Mouse (Mus musculus): ENCODE measurements around the gene Desi1. TPM values are rescaled to one million over a fixed set of nuclear protein-coding genes. Genes with fewer than 3 reads are reported as not detected.

The Desi1 gene
- total and polyA plus RNA-seq, 3 experiments = 10.0 to 47.3 (median 10.9) TPM

- H3K79me2 ChIP-seq (replicated peaks; ENCODE audit: control insufficient read depth, extremely low read depth, insufficient read depth, poor library complexity, severe bottlenecking) = no peaks in the 10 kb centered on the region
- dilution Hi-C loops (cut with MboI; ENCODE audit: extremely low pct_ligation_motif_present, extremely low pct_unique_long_range_greater_than_20kb, low sequenced_read_pairs) = no loop called here
- H3K9me3 ChIP-seq (replicated peaks; ENCODE audit: low read length) = peaks cover 3% of the 10 kb centered on the region
- peak overlapping the region; percentile 72 for H3K27ac ChIP-seq (ENCODE audit: insufficient read depth, low read depth)
- no peak for DNase-seq (ENCODE audit: extremely low read depth)
- TF ChIP-seq ZMIZ1 (IDR thresholded peaks at IDR 0.05; ENCODE audit: low read depth, low read length) (0 out of 2 replicates have a peak, but pooled peaks have one; percentile 9), MAZ (IDR thresholded peaks at IDR 0.05; ENCODE audit: low read depth, low read length) (0 out of 2 replicates have a peak, but pooled peaks have one; percentile 5), ZNF384 (IDR thresholded peaks at IDR 0.05; ENCODE audit: low read depth, low read length) (peak; percentile 56; the same call in 1 of the 2 replicates), EP300 (IDR thresholded peaks at IDR 0.05; ENCODE audit: low read length) (0 out of 2 replicates have a peak, but pooled peaks have one; percentile 9), SIN3A (IDR thresholded peaks at IDR 0.05; ENCODE audit: low read length) (no peak), PAX5 (IDR thresholded peaks at IDR 0.05; ENCODE audit: low read length) (no peak)
- in situ Hi-C loops (cut with MboI; ENCODE audit: low pct_ligation_motif_present, low pct_unique_long_range_greater_than_20kb, low sequenced_read_pairs) = no loop called here
- no peak overlapping the region for H3K4me3 ChIP-seq (replicated peaks in 1 of 3; ENCODE audit: low read depth in 2 of 3, low read length in 2 of 3, poor library complexity in 1 of 3)
- no peaks in the 10 kb centered on the region for H3K36me3 ChIP-seq (replicated peaks in 1 of 2; ENCODE audit: control insufficient read depth in 1 of 2, insufficient read depth in 1 of 2, low read length in 1 of 2)
- no peaks in the 10 kb centered on the region for H3K27me3 ChIP-seq (replicated peaks)
- H3K4me2 ChIP-seq (ENCODE audit: insufficient read depth, low read depth, poor library complexity, severe bottlenecking) = peak overlapping the region; percentile 34
- peak overlapping the region; percentile 20; the same call in 1 of the 2 replicates for H3K9ac ChIP-seq (ENCODE audit: insufficient read depth, low read depth)
- peaks cover 26 to 54% of the 10 kb centered on the region in 2 experiments for H3K4me1 ChIP-seq (ENCODE audit: control insufficient read depth in 1 of 2, insufficient read depth in 2 of 2)
Observed at GRCm38 (mm10) chr15:81968447-81968846, 65.2 kb downstream of the Desi1 start.

GRCm38 (mm10) chr15:81967821-81968220 is 65.8 kb downstream of the Desi1 start:
- Histone ChIP-seq H3K79me2 (replicated peaks; ENCODE audit: control insufficient read depth, extremely low read depth, insufficient read depth, poor library complexity, severe bottlenecking) (no peaks in the 10 kb centered on the region), H3K4me2 (ENCODE audit: insufficient read depth, low read depth, poor library complexity, severe bottlenecking) (peak overlapping the region; percentile 34), H3K4me3 (replicated peaks in 1 of 3; ENCODE audit: low read depth in 2 of 3, low read length in 2 of 3, poor library complexity in 1 of 3) (no peak overlapping the region), H3K9me3 (replicated peaks; ENCODE audit: low read length) (peaks cover 3% of the 10 kb centered on the region), H3K27ac (ENCODE audit: insufficient read depth, low read depth) (peak overlapping the region; percentile 72), H3K4me1 (ENCODE audit: control insufficient read depth in 1 of 2, insufficient read depth in 2 of 2) (peaks cover 26 to 54% of the 10 kb centered on the region in 2 experiments), H3K9ac (ENCODE audit: insufficient read depth, low read depth) (no peak overlapping the region), H3K36me3 (replicated peaks in 1 of 2; ENCODE audit: control insufficient read depth in 1 of 2, insufficient read depth in 1 of 2, low read length in 1 of 2) (no peaks in the 10 kb centered on the region), H3K27me3 (replicated peaks) (no peaks in the 10 kb centered on the region)
- no peak for DNase-seq (ENCODE audit: extremely low read depth)
- dilution Hi-C loops (cut with MboI; ENCODE audit: extremely low pct_ligation_motif_present, extremely low pct_unique_long_range_greater_than_20kb, low sequenced_read_pairs) = no loop called here
- no peak for TF ChIP-seq JUND (conservative IDR thresholded peaks at IDR 0.05; ENCODE audit: low read depth, low read length)
- TF ChIP-seq PAX5 (IDR thresholded peaks at IDR 0.05; ENCODE audit: low read length) = no peak
- TF ChIP-seq MYC (IDR thresholded peaks at IDR 0.05; ENCODE audit: low read depth, low read length) = no peak
- no peak for TF ChIP-seq HCFC1 (IDR thresholded peaks at IDR 0.05; ENCODE audit: low read depth, low read length)
- peak; percentile 64 for TF ChIP-seq CHD2 (IDR thresholded peaks at IDR 0.05; ENCODE audit: low read length)
- peak; percentile 33; the same call in 1 of the 2 replicates for TF ChIP-seq IRF4 (IDR thresholded peaks at IDR 0.05; ENCODE audit: low read depth, low read length)
- no peak for TF ChIP-seq E2F4 (IDR thresholded peaks at IDR 0.05; ENCODE audit: insufficient replicate concordance, low read depth, low read length)
- no peak for TF ChIP-seq EP300 (IDR thresholded peaks at IDR 0.05; ENCODE audit: low read length)
- in situ Hi-C loops (cut with MboI; ENCODE audit: low pct_ligation_motif_present, low pct_unique_long_range_greater_than_20kb, low sequenced_read_pairs) = no loop called here

All from CH12.LX (cell line).